Mouse (Mus musculus): ENCODE data around the gene Cfc1. TPM values are rescaled to one million over a fixed set of nuclear protein-coding genes. Genes with fewer than 3 reads are reported as not detected.

Gene Cfc1
- total RNA-seq (2023), result not detected in 4 replicates

GRCm38 (mm10) chr1:34535043-34535698 lies at the start of gene Cfc1:
Gene Cfc1 (plus strand): TSS chr1:34535648.

DNA sequence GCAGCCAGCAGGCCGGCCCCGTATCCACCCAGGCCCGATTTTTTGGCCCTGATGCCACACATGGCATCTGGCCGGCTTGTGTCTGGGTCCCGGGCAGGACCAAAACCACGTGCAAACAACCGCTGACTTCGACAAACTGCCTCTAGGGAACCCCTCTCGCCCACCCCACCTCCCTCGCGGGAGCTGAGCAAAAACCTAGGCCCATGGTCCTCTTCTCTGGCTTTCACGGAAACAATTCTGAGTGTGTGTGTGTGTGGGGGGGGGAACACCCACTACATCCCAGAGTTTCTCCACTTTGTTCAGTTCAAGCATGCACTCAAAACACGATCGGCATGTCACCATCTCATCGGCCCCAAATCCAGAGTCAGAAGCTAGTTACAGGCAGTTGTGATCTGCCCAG lies 25.4 kb downstream of the Cfc1 start, which contains the start of gene Prss40:
Prss40 (minus strand) TSS at position 101 of the 400 bp plus-strand sequence.

GRCm38 (mm10) chr1:34578851-34579781 lies 43.7 kb downstream of the Cfc1 start, which contains the start of gene Amer3:
Gene Amer3 (plus strand): TSS chr1:34579657.

Other genes starting within 250 kb of the Cfc1 start
- gene Ccdc115, start 96.0 kb upstream of the Cfc1 start, total RNA-seq (2023), result 17.4 to 22.5 TPM (median 20.3 TPM) in 4 replicates
- 76.1 to 83.4 TPM (median 82.9 TPM) in 4 replicates for gene Imp4, start 95.8 kb upstream of the Cfc1 start, total RNA-seq (2023)
- gene Ptpn18, start 75.9 kb upstream of the Cfc1 start, total RNA-seq (2023), result 102 to 116 TPM (median 108 TPM) in 4 replicates
- gene Prss39, start 37.2 kb upstream of the Cfc1 start, total RNA-seq (2023), result not detected in 4 replicates
- not detected in 4 replicates for gene Prss40, start 25.3 kb downstream of the Cfc1 start, total RNA-seq (2023)
- not detected in 4 replicates for gene Amer3, start 44.0 kb downstream of the Cfc1 start, total RNA-seq (2023)